Mouse (Mus musculus): ENCODE measurements around the gene Vwce.
A peak's percentile ranks its signal among the peaks of the same experiment; 100 is the strongest.

Gene Vwce

GRCm38 (mm10) chr19:10645616-10646015, 11.6 kb downstream of the Vwce start:
- peak; percentile 53 for DNase-seq (ENCODE audit: low read depth)

GRCm38 (mm10) chr19:10648156-10648555, 14.1 kb downstream of the Vwce start:
- no peak for DNase-seq (ENCODE audit: low read depth)

GRCm38 (mm10) chr19:10656058-10656457, 22.0 kb downstream of the Vwce start:
- no peak for DNase-seq (ENCODE audit: low read depth)

- no peak for DNase-seq (ENCODE audit: low read depth)
Measured at GRCm38 (mm10) chr19:10657742-10658141, 23.7 kb downstream of the Vwce start.

- DNase-seq (ENCODE audit: low read depth), result no peak
Measured at GRCm38 (mm10) chr19:10658406-10658805, 24.4 kb downstream of the Vwce start.

GRCm38 (mm10) chr19:10661373-10661772, 27.4 kb downstream of the Vwce start:
- DNase-seq (ENCODE audit: low read depth), result no peak

GRCm38 (mm10) chr19:10661919-10662318, 27.9 kb downstream of the Vwce start:
- no peak for DNase-seq (ENCODE audit: low read depth)

GRCm38 (mm10) chr19:10662665-10663064, 28.7 kb downstream of the Vwce start:
- no peak for DNase-seq (ENCODE audit: low read depth)

GRCm38 (mm10) chr19:10665093-10665492, 31.1 kb downstream of the Vwce start:
- DNase-seq (ENCODE audit: low read depth), result no peak

GRCm38 (mm10) chr19:10665499-10665898, 31.5 kb downstream of the Vwce start:
- DNase-seq (ENCODE audit: low read depth), result no peak

- DNase-seq (ENCODE audit: low read depth), result no peak
Measured at GRCm38 (mm10) chr19:10671319-10671718, 37.3 kb downstream of the Vwce start.

GRCm38 (mm10) chr19:10671854-10672417, 37.9 kb downstream of the Vwce start:
- DNase-seq (ENCODE audit: low read depth), result no peak

- no peak for DNase-seq (ENCODE audit: low read depth)
Measured at GRCm38 (mm10) chr19:10673275-10673674, 39.3 kb downstream of the Vwce start.

- no peak for DNase-seq (ENCODE audit: low read depth)
Measured at GRCm38 (mm10) chr19:10676656-10677055, 42.6 kb downstream of the Vwce start.

GRCm38 (mm10) chr19:10677915-10678771, 44.1 kb downstream of the Vwce start, which contains the start of gene Pga5:
Gene Pga5, minus strand, starts transcription at chr19:10678071.
- peak; percentile 42 for DNase-seq (ENCODE audit: low read depth)

- DNase-seq (ENCODE audit: low read depth), result no peak
Measured at GRCm38 (mm10) chr19:10678772-10679067, 44.7 kb downstream of the Vwce start.

GRCm38 (mm10) chr19:10681571-10681970, 47.6 kb downstream of the Vwce start:
- DNase-seq (ENCODE audit: low read depth), result no peak

- DNase-seq (ENCODE audit: low read depth), result no peak
Measured at GRCm38 (mm10) chr19:10685081-10685480, 51.1 kb downstream of the Vwce start.

GRCm38 (mm10) chr19:10685727-10686126, 51.7 kb downstream of the Vwce start:
- no peak for DNase-seq (ENCODE audit: low read depth)

- peak; percentile 71 for DNase-seq (ENCODE audit: low read depth)
Measured at GRCm38 (mm10) chr19:10688537-10689352, 54.7 kb downstream of the Vwce start, which contains the start of gene Vps37c. Gene Vps37c, plus strand, starts transcription at chr19:10688735.

GRCm38 (mm10) chr19:10689470-10690166, 55.6 kb downstream of the Vwce start:
- DNase-seq (ENCODE audit: low read depth), result peak; percentile 46

GRCm38 (mm10) chr19:10690336-10690735, 56.3 kb downstream of the Vwce start:
- peak; percentile 61 for DNase-seq (ENCODE audit: low read depth)
